In the genomic region with DNA sequence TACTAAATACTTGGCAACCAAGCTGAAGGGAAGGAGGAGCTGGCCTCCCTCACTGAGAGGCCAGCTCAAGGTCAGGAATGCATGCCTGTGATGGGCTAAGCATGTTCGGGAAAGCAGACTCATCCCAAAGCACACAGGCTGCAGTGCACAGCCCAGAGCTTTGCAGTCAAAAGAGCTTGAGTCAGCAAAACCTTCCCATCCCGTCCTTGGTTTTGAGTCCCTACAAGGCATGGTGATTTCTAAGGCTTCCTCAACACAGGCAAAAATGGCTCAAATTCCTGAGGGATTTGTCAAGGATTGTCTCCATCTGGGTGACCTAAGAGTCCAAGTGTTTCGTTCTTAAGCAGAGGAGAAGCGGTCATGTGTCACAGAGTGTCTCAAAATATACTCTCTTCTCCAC, we compare ENCODE assay signal across 19 mouse cellular contexts. TPM values are rescaled to one million over a fixed set of nuclear protein-coding genes. Genes with fewer than 3 reads are reported as not detected.
DNase-seq lines count a peak whose midpoint lies in the region; ATAC-seq and TF ChIP-seq lines count a peak whose summit lies in the region.
"Had no signal": no experiment of that assay in that cellular context is flagged by ENCODE, and none has a peak within 500 bp of the region (broad histone marks: within the 10 kb centered on the region; RNA-seq: fewer than 3 reads in every experiment).

No protein-coding gene starts in this region.

- H3K9ac ChIP-seq in embryonic facial prominence, embryonic 14.5 days (ENCODE audit: low read depth, low read length), result no peak overlapping the region
- no peak overlapping the region for H3K9ac ChIP-seq in lung, embryonic 14.5 days
- no peak overlapping the region for H3K9ac ChIP-seq in midbrain, embryonic 13.5 days (replicated peaks)
- H3K9ac ChIP-seq: forebrain, embryonic 15.5 days; heart, embryonic 13.5 days; limb, embryonic 13.5 days; liver, embryonic 14.5 days; stomach, embryonic 15.5 days had no signal

- no peaks in the 10 kb centered on the region for H3K9me3 ChIP-seq in embryonic facial prominence, embryonic 14.5 days (ENCODE audit: control insufficient read depth, low read length)
- H3K9me3 ChIP-seq in embryonic facial prominence, embryonic 10.5 days, result no peaks in the 10 kb centered on the region
- no peaks in the 10 kb centered on the region for H3K9me3 ChIP-seq in lung, embryonic 14.5 days (ENCODE audit: low read depth, low read length)
- no peaks in the 10 kb centered on the region for H3K9me3 ChIP-seq in midbrain, embryonic 13.5 days
- H3K9me3 ChIP-seq: forebrain, embryonic 15.5 days; heart, embryonic 13.5 days; limb, embryonic 13.5 days; megakaryocyte, embryonic 14.5 days; stomach, embryonic 15.5 days had no signal

- no peak for TF ChIP-seq POLR2A in lung, adult 2 months (IDR thresholded peaks at IDR 0.05; ENCODE audit: borderline replicate concordance, extremely low read depth, low read depth, low read length)

- DNase-seq in embryonic facial prominence, embryonic 14.5 days (ENCODE audit: low spot score), result peak; percentile 18
- no peak for DNase-seq in embryonic facial prominence, embryonic 10.5 days (ENCODE audit: low spot score)
- DNase-seq in lung, embryonic 14.5 days, result peak; percentile 61
- DNase-seq in lung, adult 2 months, result no peak
- peak; percentile 61 for DNase-seq in R1 (ENCODE audit: low read depth, low spot score)
- DNase-seq in yolk sac, embryonic 10.5 days (ENCODE audit: low spot score), result peak; percentile 46
- DNase-seq in adrenal gland, adult 8-10 months, result no peak
- DNase-seq: adrenal gland, postnatal 25 days; cerebellum, adult 18-20 months; kidney, postnatal 14 days; layer of hippocampus, adult 9-11 months had no signal

- H3K4me1 ChIP-seq in embryonic facial prominence, embryonic 14.5 days (ENCODE audit: control insufficient read depth, insufficient read depth, low read length), result no peaks in the 10 kb centered on the region
- 0 out of 2 replicates have a peak, but pooled peaks cover under 1% of the 10 kb centered on the region for H3K4me1 ChIP-seq in embryonic facial prominence, embryonic 10.5 days
- no peaks in the 10 kb centered on the region for H3K4me1 ChIP-seq in lung, embryonic 14.5 days (ENCODE audit: insufficient read depth)
- H3K4me1 ChIP-seq in lung, adult 2 months (ENCODE audit: control insufficient read depth, insufficient read depth, low read length), result peaks cover 3% of the 10 kb centered on the region; the same call in 1 of the 2 replicates
- no peaks in the 10 kb centered on the region for H3K4me1 ChIP-seq in midbrain, embryonic 13.5 days (replicated peaks)
- H3K4me1 ChIP-seq: forebrain, embryonic 15.5 days had no signal

- H3K4me3 ChIP-seq in embryonic facial prominence, embryonic 14.5 days (ENCODE audit: low read depth, low read length), result no peak overlapping the region
- H3K4me3 ChIP-seq in embryonic facial prominence, embryonic 10.5 days, result no peak overlapping the region
- H3K4me3 ChIP-seq in lung, embryonic 14.5 days (ENCODE audit: low read depth, low read length), result no peak overlapping the region
- H3K4me3 ChIP-seq in lung, adult 2 months (replicated peaks; ENCODE audit: extremely low read depth, low read depth, low read length), result no peak overlapping the region
- H3K4me3 ChIP-seq in midbrain, embryonic 13.5 days (replicated peaks), result no peak overlapping the region
- H3K4me3 ChIP-seq: forebrain, embryonic 15.5 days; heart, embryonic 13.5 days; limb, embryonic 13.5 days; megakaryocyte, embryonic 14.5 days; stomach, embryonic 15.5 days had no signal

- WGBS in embryonic facial prominence, embryonic 14.5 days, result 63% methylated on average over 4 of the region's 4 CpGs
- WGBS in embryonic facial prominence, embryonic 10.5 days, result 79% methylated on average over 4 of the region's 4 CpGs
- 49% methylated on average over 4 of the region's 4 CpGs for WGBS in lung, embryonic 14.5 days
- WGBS in lung, adult 2 months, result 56% methylated on average over 4 of the region's 4 CpGs
- 75% methylated on average over 4 of the region's 4 CpGs for WGBS in midbrain, embryonic 13.5 days

- TF ChIP-seq CTCF in lung, embryonic 14.5 days (IDR thresholded peaks at IDR 0.05; ENCODE audit: low read depth), result no peak
- no peak for TF ChIP-seq CTCF in lung, adult 2 months (IDR thresholded peaks at IDR 0.05; ENCODE audit: insufficient read depth, low read length)

- ATAC-seq in embryonic facial prominence, embryonic 14.5 days (ENCODE audit: low read depth), result no peak
- peak; percentile 73; the same call in 1 of the 2 replicates for ATAC-seq in lung, embryonic 14.5 days (ENCODE audit: insufficient read depth)
- ATAC-seq in midbrain, embryonic 13.5 days, result no peak
- ATAC-seq: forebrain, embryonic 15.5 days; midbrain, embryonic 16.5 days had no signal

- H3K36me3 ChIP-seq in embryonic facial prominence, embryonic 14.5 days (ENCODE audit: control insufficient read depth, insufficient read depth, low read length), result 0 out of 2 replicates have a peak, but pooled peaks cover 7% of the 10 kb centered on the region
- H3K36me3 ChIP-seq in embryonic facial prominence, embryonic 10.5 days (replicated peaks), result peaks cover 17% of the 10 kb centered on the region
- peaks cover 8% of the 10 kb centered on the region; the same call in 1 of the 2 replicates for H3K36me3 ChIP-seq in lung, embryonic 14.5 days (ENCODE audit: insufficient read depth)
- H3K36me3 ChIP-seq in midbrain, embryonic 13.5 days, result 0 out of 2 replicates have a peak, but pooled peaks cover 4% of the 10 kb centered on the region
- H3K36me3 ChIP-seq: forebrain, embryonic 15.5 days; limb, embryonic 13.5 days; stomach, embryonic 15.5 days had no signal

- no peaks in the 10 kb centered on the region for H3K27me3 ChIP-seq in embryonic facial prominence, embryonic 14.5 days (replicated peaks; ENCODE audit: control insufficient read depth, insufficient read depth, low read length)
- no peaks in the 10 kb centered on the region for H3K27me3 ChIP-seq in embryonic facial prominence, embryonic 10.5 days (replicated peaks; ENCODE audit: low read depth, poor library complexity, severe bottlenecking)
- no peaks in the 10 kb centered on the region for H3K27me3 ChIP-seq in lung, embryonic 14.5 days (ENCODE audit: insufficient read depth, low read length)
- no peaks in the 10 kb centered on the region for H3K27me3 ChIP-seq in midbrain, embryonic 13.5 days
- H3K27me3 ChIP-seq: forebrain, embryonic 15.5 days; limb, embryonic 13.5 days; megakaryocyte, embryonic 14.5 days; stomach, embryonic 15.5 days had no signal

- H3K4me2 ChIP-seq in embryonic facial prominence, embryonic 14.5 days (ENCODE audit: low read depth, low read length), result no peak overlapping the region
- H3K4me2 ChIP-seq in lung, embryonic 14.5 days, result no peak overlapping the region
- no peak overlapping the region for H3K4me2 ChIP-seq in midbrain, embryonic 13.5 days (replicated peaks)
- H3K4me2 ChIP-seq: forebrain, embryonic 15.5 days; heart, embryonic 13.5 days; limb, embryonic 13.5 days; stomach, embryonic 15.5 days had no signal

- no peak overlapping the region for H3K27ac ChIP-seq in embryonic facial prominence, embryonic 14.5 days (replicated peaks; ENCODE audit: low read depth, low read length)
- no peak overlapping the region for H3K27ac ChIP-seq in embryonic facial prominence, embryonic 10.5 days (replicated peaks)
- H3K27ac ChIP-seq in lung, embryonic 14.5 days (ENCODE audit: low read depth), result no peak overlapping the region
- no peak overlapping the region for H3K27ac ChIP-seq in midbrain, embryonic 13.5 days
- H3K27ac ChIP-seq: forebrain, embryonic 15.5 days; heart, embryonic 13.5 days; limb, embryonic 13.5 days; liver, embryonic 14.5 days; stomach, embryonic 15.5 days had no signal

RNA-seq across cellular contexts. Expression of a gene that starts 50.5 kb away (rescaled TPM):
- polyA plus RNA-seq in embryonic facial prominence, embryonic 14.5 days (2014; fragmentation: Nextera tagmentation; extraction: Ambion mirVana), result 14.1 and 15.5 TPM in 2 replicates
- polyA plus RNA-seq in embryonic facial prominence, embryonic 10.5 days (2016; fragmentation: Nextera tagmentation; extraction: Ambion mirVana), result 13.9 and 14.0 TPM in 2 replicates
- polyA plus RNA-seq in lung, embryonic 14.5 days (2014; fragmentation: Nextera tagmentation; extraction: Ambion mirVana), result 15.7 and 16.6 TPM in 2 replicates
- 13.5 and 15.0 TPM in 2 replicates for polyA plus RNA-seq in lung, adult 2 months (2012; rRNA removed)
- polyA plus RNA-seq in midbrain, embryonic 13.5 days (2015; fragmentation: Nextera tagmentation; extraction: Ambion mirVana), result 9.5 and 10.2 TPM in 2 replicates
- 100 to 1,000 TPM in 1 of 4 experiments, 10 to 100 TPM in 3; 49.3 to 101 (median 71.5) TPM for total RNA-seq in adrenal gland, adult 8-10 months (2022)

Comparison
In these comparisons a context has a peak if more than half of its experiments do, and no peak if none do; other contexts are left out.
1. DNase-seq: peak in embryonic facial prominence, embryonic 14.5 days (single experiment), lung, embryonic 14.5 days (single experiment), R1 (single experiment) and yolk sac, embryonic 10.5 days (single experiment); none in embryonic facial prominence, embryonic 10.5 days (single experiment), lung, adult 2 months (single experiment) and adrenal gland, adult 8-10 months (single experiment).